Mouse (Mus musculus) C2C12 (cell line): ENCODE data around the gene Pdzd2. TPM values are rescaled to one million over a fixed set of nuclear protein-coding genes. Genes with fewer than 3 reads are reported as not detected.
A peak's percentile ranks its signal among the peaks of the same experiment; 100 is the strongest.

ENCODE experiments used
- H3K27me3 ChIP-seq: one replicate; pipeline ENCODE4 v1.6.1; 2011; ENCODE audit not compliant: control insufficient read depth, insufficient read depth, insufficient read length
- H3K36me3 ChIP-seq: one replicate; pipeline ENCODE4 v1.6.1; 2011; ENCODE audit not compliant: control insufficient read depth, insufficient read depth
- H3K4me3 ChIP-seq: one replicate; pipeline ENCODE4 v1.5.1; 2011; ENCODE audit warnings: mild to moderate bottlenecking, control low read depth; ENCODE audit not compliant: poor library complexity, insufficient read depth, severe bottlenecking
- H3K79me2 ChIP-seq: one replicate; pipeline ENCODE4 v1.6.1; 2011; ENCODE audit not compliant: control insufficient read depth, insufficient read depth
- H3K79me3 ChIP-seq: one replicate; pipeline ENCODE4 v1.6.1; 2011; ENCODE audit warnings: low read depth, control low read depth
- H3ac ChIP-seq: one replicate; pipeline ENCODE3; 2011; ENCODE audit warnings: low read depth; ENCODE audit not compliant: control insufficient read depth, insufficient read length
- CEBPB ChIP-seq: IDR thresholded peaks from one replicate; pipeline ENCODE4 v1.6.1; 2011; ENCODE audit warnings: low read depth, mild to moderate bottlenecking, control low read depth, moderate library complexity
- CTCF ChIP-seq: IDR thresholded peaks from one replicate; pipeline ENCODE4 v1.5.1; 2011; ENCODE audit not compliant: control insufficient read depth, insufficient read depth, insufficient read length
- FOSL1 ChIP-seq: IDR thresholded peaks from one replicate; pipeline ENCODE4 v1.8.0; 2011; ENCODE audit warnings: mild to moderate bottlenecking, low read length; ENCODE audit not compliant: poor library complexity, insufficient read depth, severe bottlenecking
- MAX ChIP-seq: IDR thresholded peaks from one replicate; pipeline ENCODE4 v1.6.1; 2011; ENCODE audit warnings: mild to moderate bottlenecking, control low read depth
- MYOD1 ChIP-seq: IDR thresholded peaks from one replicate; pipeline ENCODE4 v1.6.1; 2011; ENCODE audit warnings: low read depth; ENCODE audit not compliant: control insufficient read depth, insufficient read length
- MYOG ChIP-seq: IDR thresholded peaks from one replicate; pipeline ENCODE4 v1.6.1; 2011; ENCODE audit not compliant: control insufficient read depth, insufficient read length; ENCODE audit errors: extremely low read depth
- USF1 ChIP-seq: IDR thresholded peaks from one replicate; pipeline ENCODE4 v1.6.1; 2011; ENCODE audit warnings: low read depth, mild to moderate bottlenecking, control low read depth, moderate library complexity
- polyA plus RNA-seq: library from polyadenylated mRNA; unstranded; fragments of >200 nt; fragmentation: generic; extraction: Trizol; gene quantifications from one replicate; pipeline ENCODE4 v1.2.1, GENCODE M21; 2012; ENCODE audit warnings: missing spikeins

The Pdzd2 gene
- polyA plus RNA-seq, 1 experiment: 0.01 TPM

- no peak overlapping the region for H3K4me3 ChIP-seq
- no peak for TF ChIP-seq CTCF
- TF ChIP-seq MYOG: no peak
- no peak for TF ChIP-seq CEBPB
- no peak for TF ChIP-seq USF1
- TF ChIP-seq MAX: no peak
- no peak for TF ChIP-seq FOSL1
- no peak for TF ChIP-seq MYOD1
- no peaks in the 10 kb centered on the region for H3K79me2 ChIP-seq
- H3K36me3 ChIP-seq: no peaks in the 10 kb centered on the region
- H3K27me3 ChIP-seq: peaks cover 9% of the 10 kb centered on the region
- H3K79me3 ChIP-seq: no peaks in the 10 kb centered on the region
- H3ac ChIP-seq: no peak overlapping the region
These were observed 363.1 kb downstream of the Pdzd2 start for GRCm38 (mm10) chr15:12376491-12377069.

DNA sequence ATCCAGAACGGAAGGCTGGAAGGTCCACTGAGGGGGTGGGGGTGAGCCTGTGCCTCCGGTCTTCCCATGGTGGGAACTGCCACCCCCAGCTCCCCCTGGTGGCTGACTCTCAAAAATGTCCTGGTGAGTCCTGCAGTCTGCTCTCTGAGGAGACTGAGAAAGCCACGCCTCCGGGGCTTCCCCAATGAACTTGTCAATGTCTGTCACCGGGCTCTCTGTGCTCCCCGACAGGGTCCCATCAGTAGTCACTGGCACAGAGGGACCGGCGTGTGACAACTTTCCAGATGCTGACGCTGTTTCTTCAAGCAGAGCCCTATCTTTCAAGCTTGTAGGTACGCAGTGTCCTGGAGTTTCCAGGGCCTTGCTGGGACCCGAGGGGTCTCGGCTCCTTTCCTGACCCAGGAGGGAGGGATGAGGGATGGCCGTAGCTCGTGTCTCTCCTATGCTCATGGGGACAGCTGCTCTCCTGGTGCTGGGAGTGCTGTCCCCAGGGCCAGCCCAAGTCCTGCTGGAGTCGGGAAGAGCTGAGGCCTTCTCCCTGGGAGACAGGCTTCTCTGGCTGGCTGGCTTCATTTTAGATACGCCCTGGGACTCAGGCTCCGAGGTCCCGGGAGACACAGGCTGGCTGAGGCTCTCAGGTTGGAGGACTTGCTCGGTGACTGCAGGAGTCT lies 363.9 kb downstream of the Pdzd2 start:
- Histone ChIP-seq H3K79me3 (no peaks in the 10 kb centered on the region), H3K27me3 (peaks cover 9% of the 10 kb centered on the region), H3ac (no peak overlapping the region), H3K36me3 (no peaks in the 10 kb centered on the region), H3K4me3 (no peak overlapping the region), H3K79me2 (no peaks in the 10 kb centered on the region)
- no peak for TF ChIP-seq CEBPB
- peak; percentile 3 for TF ChIP-seq CTCF

GRCm38 (mm10) chr15:12374916-12375315 lies 364.8 kb downstream of the Pdzd2 start:
- no peak overlapping the region for H3K4me3 ChIP-seq

DNA sequence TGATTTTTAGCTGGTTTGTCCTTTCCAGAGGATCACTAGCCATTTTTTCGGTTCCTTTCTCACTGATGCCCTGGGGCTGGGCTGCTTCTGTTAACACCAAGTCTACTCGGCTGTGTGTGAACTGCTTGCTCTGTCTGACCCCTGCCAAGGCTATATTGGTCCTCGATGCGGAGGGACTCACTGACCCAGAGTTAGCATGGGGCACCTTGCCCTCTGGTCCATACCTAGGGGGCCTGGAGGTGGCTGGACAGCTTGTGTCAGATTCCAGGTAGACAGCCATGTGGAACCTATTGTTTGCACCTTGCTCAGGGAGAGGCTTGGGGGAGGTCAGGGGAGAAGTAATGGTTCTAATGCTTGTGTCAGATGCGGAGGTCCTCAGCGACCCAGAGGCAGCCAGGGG lies 365.8 kb downstream of the Pdzd2 start:
- Histone ChIP-seq H3K4me3 (no peak overlapping the region), H3K79me3 (no peaks in the 10 kb centered on the region), H3K36me3 (no peaks in the 10 kb centered on the region), H3ac (no peak overlapping the region), H3K79me2 (no peaks in the 10 kb centered on the region), H3K27me3 (peaks cover 9% of the 10 kb centered on the region)
- TF ChIP-seq USF1 (no peak), CEBPB (no peak), CTCF (no peak), MAX (no peak)

More at GRCm38 (mm10) chr15:12374916-12375315, 364.8 kb downstream of the Pdzd2 start:
- Histone ChIP-seq H3K79me3 (no peaks in the 10 kb centered on the region), H3ac (no peak overlapping the region), H3K79me2 (no peaks in the 10 kb centered on the region), H3K36me3 (no peaks in the 10 kb centered on the region), H3K27me3 (peaks cover 9% of the 10 kb centered on the region)
- TF ChIP-seq FOSL1 (no peak), MYOG (no peak), MYOD1 (no peak)

- Histone ChIP-seq H3K79me2 (no peaks in the 10 kb centered on the region), H3K36me3 (no peaks in the 10 kb centered on the region), H3K27me3 (peaks cover 9% of the 10 kb centered on the region), H3K4me3 (no peak overlapping the region), H3K79me3 (no peaks in the 10 kb centered on the region), H3ac (no peak overlapping the region)
- TF ChIP-seq USF1 (no peak), MYOD1 (no peak), CTCF (no peak)
These were observed 366.2 kb downstream of the Pdzd2 start for GRCm38 (mm10) chr15:12373496-12373895.

DNA sequence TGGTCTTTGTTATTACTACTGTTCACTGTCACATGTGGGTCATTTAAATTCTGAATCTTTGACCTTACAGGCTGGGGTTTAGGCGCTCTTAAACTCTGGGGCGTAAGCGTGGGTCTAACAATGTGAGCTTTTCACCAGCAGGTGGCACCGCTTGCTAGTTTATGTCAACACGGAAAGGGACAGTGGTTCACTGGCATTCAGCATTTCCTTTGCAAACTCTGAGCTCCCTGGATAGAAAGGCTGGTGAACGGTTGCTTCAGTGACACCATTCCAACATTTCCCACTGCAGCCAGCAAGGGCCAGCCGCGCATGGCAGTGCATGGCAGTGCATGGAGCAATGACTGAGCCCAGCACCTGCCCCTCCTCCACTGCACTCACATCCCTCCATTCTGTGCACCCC lies 368.5 kb downstream of the Pdzd2 start:
- Histone ChIP-seq H3K27me3 (peaks cover 9% of the 10 kb centered on the region), H3ac (no peak overlapping the region), H3K4me3 (no peak overlapping the region), H3K36me3 (no peaks in the 10 kb centered on the region), H3K79me3 (no peaks in the 10 kb centered on the region), H3K79me2 (no peaks in the 10 kb centered on the region)
- TF ChIP-seq CEBPB: no peak
- TF ChIP-seq CTCF: peak; percentile 91

DNA sequence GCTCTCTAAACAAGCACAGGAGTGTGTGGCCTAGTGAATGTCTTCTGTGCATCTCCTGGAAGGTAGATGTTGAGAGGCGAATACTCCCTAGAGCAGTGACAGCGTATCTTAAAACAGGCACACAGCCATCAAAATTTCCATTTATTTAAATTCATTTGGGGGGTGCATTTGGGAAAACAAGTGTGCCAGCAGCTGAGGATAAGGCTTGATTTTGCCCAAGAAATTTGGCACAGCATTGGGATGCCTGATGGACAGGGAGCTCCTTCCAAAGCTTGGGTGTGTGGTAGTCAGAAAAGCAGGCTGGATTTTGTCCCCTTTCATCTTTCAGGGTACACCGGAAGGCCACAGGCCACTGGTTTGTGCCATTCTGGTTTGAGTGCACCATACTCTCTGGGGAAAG lies 369.6 kb downstream of the Pdzd2 start:
- Histone ChIP-seq H3K27me3 (peaks cover 9% of the 10 kb centered on the region), H3K79me3 (no peaks in the 10 kb centered on the region), H3K79me2 (no peaks in the 10 kb centered on the region), H3K4me3 (no peak overlapping the region), H3ac (no peak overlapping the region), H3K36me3 (no peaks in the 10 kb centered on the region)
- TF ChIP-seq MYOG (no peak), USF1 (no peak), MYOD1 (no peak), CEBPB (no peak), FOSL1 (no peak), MAX (no peak)
